Mouse (Mus musculus) liver, adult 2 months (tissue): ENCODE results near the gene Wars2.

Source experiments
- CTCF ChIP-seq: fragments of 200-500 bp; IDR thresholded peaks from 2 replicates; pipeline ENCODE4 v1.5.1; 2011; ENCODE audit warnings: low read depth, low read length, control low read depth
- POLR2A ChIP-seq: fragments of 200-500 bp; IDR thresholded peaks from 2 replicates; pipeline ENCODE4 v1.6.1; 2011; ENCODE audit warnings: low read length, control low read depth; ENCODE audit not compliant: insufficient read depth; ENCODE audit errors: extremely low read depth

DNA sequence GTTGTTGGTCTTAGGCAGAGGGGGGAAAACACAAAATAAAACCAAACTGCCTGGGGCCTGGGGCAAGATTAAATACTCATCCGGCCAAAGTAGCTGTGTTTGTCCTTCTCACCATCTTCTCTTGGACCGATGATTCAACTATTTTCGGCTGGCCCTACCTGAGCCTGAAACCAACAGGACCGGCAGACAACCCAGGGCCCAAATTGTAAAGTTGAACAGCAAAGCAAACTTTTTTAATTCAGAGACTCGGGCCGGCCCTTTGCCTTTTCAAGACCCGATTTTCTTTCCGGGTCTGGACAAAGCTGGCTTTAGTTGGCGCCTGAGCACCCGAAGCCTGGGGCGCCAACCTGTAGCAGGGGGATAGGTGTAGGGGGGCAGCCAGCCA, 115.5 kb downstream of the Wars2 start:
- TF ChIP-seq POLR2A: no peak
- TF ChIP-seq CTCF: no peak
